Mouse (Mus musculus) MEL (cell line): ENCODE results near the gene Tmtc3. TPM values are rescaled to one million over a fixed set of nuclear protein-coding genes. Genes with fewer than 3 reads are reported as not detected.
A peak's percentile ranks its signal among the peaks of the same experiment; 100 is the strongest.

Experiments used
- DNase-seq: peaks from one replicate; pipeline ENCODE4 v3.0.0; 2011; ENCODE audit warnings: low read depth, low spot score
- H3K27ac ChIP-seq: 2 replicates; pipeline ENCODE4 v1.5.1; 2012; ENCODE audit warnings: low read depth, mild to moderate bottlenecking, control low read depth, low read length, moderate library complexity; ENCODE audit not compliant: control insufficient read depth
- H3K27me3 ChIP-seq, 2 experiments: fragments of 150-350 bp in 1 of 2; sonication (generic) in 1 of 2; 2 replicates each; pipeline ENCODE4 v1.6.1; 2012; ENCODE audit warnings: low read length in 2 of 2, mild to moderate bottlenecking in 2 of 2, improper control_type of control experiment in 1 of 2, moderate library complexity in 1 of 2; ENCODE audit not compliant: insufficient read depth in 2 of 2, control insufficient read depth in 1 of 2
- H3K36me3 ChIP-seq, 2 experiments: 2 replicates each; pipeline ENCODE4 v1.6.1; 2012 to 2014; ENCODE audit warnings: low read length in 2 of 2, improper control_type of control experiment in 1 of 2, inconsistent platforms in 1 of 2, mild to moderate bottlenecking in 1 of 2; ENCODE audit not compliant: insufficient read depth in 2 of 2, control insufficient read depth in 1 of 2
- H3K4me1 ChIP-seq, 2 experiments: fragments of 150-350 bp in 1 of 2; sonication (generic) in 1 of 2; 2 replicates each; pipeline ENCODE4 v1.6.1; 2012; ENCODE audit warnings: low read length in 2 of 2, improper control_type of control experiment in 1 of 2, mild to moderate bottlenecking in 1 of 2; ENCODE audit not compliant: insufficient read depth in 2 of 2, control insufficient read depth in 1 of 2
- H3K4me3 ChIP-seq, 2 experiments: fragments of 150-350 bp in 1 of 2; sonication (generic) in 1 of 2; 2 replicates each; pipeline ENCODE4 v1.5.1; 2012; ENCODE audit warnings: low read depth in 2 of 2, low read length in 2 of 2, mild to moderate bottlenecking in 2 of 2, moderate library complexity in 2 of 2, control low read depth in 1 of 2, improper control_type of control experiment in 1 of 2; ENCODE audit not compliant: control insufficient read depth in 1 of 2, insufficient read depth in 1 of 2
- H3K79me2 ChIP-seq: 2 replicates; pipeline ENCODE4 v1.6.1; 2012; ENCODE audit warnings: mild to moderate bottlenecking, low read length, moderate library complexity; ENCODE audit not compliant: control insufficient read depth, poor library complexity, insufficient read depth
- H3K9ac ChIP-seq: 2 replicates; pipeline ENCODE4 v1.6.1; 2012; ENCODE audit warnings: low read depth, mild to moderate bottlenecking, control low read depth, low read length, moderate library complexity; ENCODE audit not compliant: control insufficient read depth, poor library complexity, severe bottlenecking
- H3K9me3 ChIP-seq: fragments of 150-350 bp; sonication (generic); replicated peaks from 2 replicates; pipeline ENCODE4 v1.6.1; 2012; ENCODE audit warnings: mild to moderate bottlenecking, low read length, improper control_type of control experiment, moderate library complexity; ENCODE audit not compliant: insufficient read depth
- CHD1 ChIP-seq: IDR thresholded peaks from 2 replicates; pipeline ENCODE4 v1.6.1; 2012; ENCODE audit warnings: low read depth, mild to moderate bottlenecking, inconsistent platforms, low read length, improper control_type of control experiment
- CHD2 ChIP-seq: IDR thresholded peaks from 2 replicates; pipeline ENCODE4 v1.6.1; 2011; ENCODE audit warnings: low read length, improper control_type of control experiment
- CTCF ChIP-seq, 3 experiments: IDR thresholded peaks in 2 of 3; conservative IDR thresholded peaks in 1 of 3; 2 replicates each; pipeline ENCODE4 v1.5.1; 2011 to 2012; ENCODE audit warnings: low read length in 3 of 3, low read depth in 2 of 3, mild to moderate bottlenecking in 2 of 3, improper control_type of control experiment in 1 of 3, inconsistent platforms in 1 of 3, mixed read lengths in 1 of 3, moderate library complexity in 1 of 3; ENCODE audit not compliant: control insufficient read depth in 1 of 3, insufficient read depth in 1 of 3, poor library complexity in 1 of 3, severe bottlenecking in 1 of 3
- E2F4 ChIP-seq: IDR thresholded peaks from 2 replicates; pipeline ENCODE4 v1.6.1; 2011; ENCODE audit warnings: low read depth, low read length, improper control_type of control experiment, borderline replicate concordance
- ELF1 ChIP-seq: IDR thresholded peaks from 2 replicates; pipeline ENCODE4 v1.6.1; 2014; ENCODE audit warnings: low read depth, mild to moderate bottlenecking, inconsistent platforms, low read length, improper control_type of control experiment, moderate library complexity
- ETS1 ChIP-seq: IDR thresholded peaks from 2 replicates; pipeline ENCODE4 v1.6.1; 2012; ENCODE audit warnings: low read depth, mild to moderate bottlenecking, inconsistent platforms, low read length, improper control_type of control experiment, moderate library complexity
- GABPA ChIP-seq: IDR thresholded peaks from 2 replicates; pipeline ENCODE4 v1.6.1; 2012; ENCODE audit warnings: low read depth, mild to moderate bottlenecking, inconsistent platforms, low read length, improper control_type of control experiment, moderate library complexity
- GATA1 ChIP-seq: IDR thresholded peaks from 2 replicates; pipeline ENCODE4 v1.6.1; 2011; ENCODE audit warnings: low read depth, low read length, improper control_type of control experiment
- HCFC1 ChIP-seq: IDR thresholded peaks from 2 replicates; pipeline ENCODE4 v1.6.1; 2012; ENCODE audit warnings: low read depth, mild to moderate bottlenecking, inconsistent platforms, low read length, improper control_type of control experiment, moderate library complexity
- KAT2A ChIP-seq: conservative IDR thresholded peaks from 2 replicates; pipeline ENCODE4 v1.6.1; 2012; ENCODE audit warnings: low read depth, low read length, improper control_type of control experiment, inconsistent platforms
- MAFK ChIP-seq: IDR thresholded peaks from 2 replicates; pipeline ENCODE4 v1.6.1; 2011; ENCODE audit warnings: low read depth, mild to moderate bottlenecking, low read length, improper control_type of control experiment, borderline replicate concordance
- MAX ChIP-seq: IDR thresholded peaks from 2 replicates; pipeline ENCODE4 v1.6.1; 2011; ENCODE audit warnings: low read length, improper control_type of control experiment
- MAZ ChIP-seq: IDR thresholded peaks from 2 replicates; pipeline ENCODE4 v1.6.1; 2012; ENCODE audit warnings: low read depth, mild to moderate bottlenecking, inconsistent platforms, low read length, improper control_type of control experiment
- MEF2A ChIP-seq: IDR thresholded peaks from 2 replicates; pipeline ENCODE4 v1.6.1; 2014; ENCODE audit warnings: low read depth, mild to moderate bottlenecking, inconsistent platforms, low read length, improper control_type of control experiment; ENCODE audit not compliant: poor library complexity, insufficient replicate concordance, severe bottlenecking; ENCODE audit errors: extremely low read depth
- MXI1 ChIP-seq: IDR thresholded peaks from 2 replicates; pipeline ENCODE4 v1.6.1; 2011; ENCODE audit warnings: mild to moderate bottlenecking, low read depth, low read length, improper control_type of control experiment
- MYC ChIP-seq: IDR thresholded peaks from 2 replicates; pipeline ENCODE4 v1.6.1; 2011; ENCODE audit warnings: low read depth, mild to moderate bottlenecking, low read length, improper control_type of control experiment, moderate library complexity
- NELFE ChIP-seq: IDR thresholded peaks from 2 replicates; pipeline ENCODE4 v1.6.1; 2011; ENCODE audit warnings: low read depth, low read length, improper control_type of control experiment
- NRF1 ChIP-seq: IDR thresholded peaks from 2 replicates; pipeline ENCODE4 v1.6.1; 2014; ENCODE audit warnings: low read depth, mild to moderate bottlenecking, inconsistent platforms, low read length, improper control_type of control experiment, moderate library complexity; ENCODE audit not compliant: poor library complexity, insufficient read depth, severe bottlenecking
- POLR2A ChIP-seq, 2 experiments: IDR thresholded peaks; 2 replicates each; pipeline ENCODE4 v1.6.1; 2011 to 2012; ENCODE audit warnings: low read length in 2 of 2, mild to moderate bottlenecking in 2 of 2, control low read depth in 1 of 2, improper control_type of control experiment in 1 of 2, low read depth in 1 of 2, moderate library complexity in 1 of 2; ENCODE audit not compliant: control insufficient read depth in 1 of 2, insufficient read depth in 1 of 2, poor library complexity in 1 of 2
- POLR2AphosphoS2 ChIP-seq: IDR thresholded peaks from 2 replicates; pipeline ENCODE4 v1.6.1; 2011; ENCODE audit warnings: low read length, improper control_type of control experiment
- SIN3A ChIP-seq: IDR thresholded peaks from 2 replicates; pipeline ENCODE4 v1.6.1; 2012; ENCODE audit warnings: low read length, improper control_type of control experiment, inconsistent platforms
- TAL1 ChIP-seq: IDR thresholded peaks from 2 replicates; pipeline ENCODE4 v1.6.1; 2012; ENCODE audit warnings: mild to moderate bottlenecking, inconsistent platforms, low read length, moderate library complexity, mixed read lengths
- TBP ChIP-seq: IDR thresholded peaks from 2 replicates; pipeline ENCODE4 v1.8.0; 2011; ENCODE audit warnings: low read depth, low read length, improper control_type of control experiment
- UBTF ChIP-seq: IDR thresholded peaks from 2 replicates; pipeline ENCODE4 v1.6.1; 2012; ENCODE audit warnings: low read depth, mild to moderate bottlenecking, inconsistent platforms, low read length, improper control_type of control experiment, moderate library complexity, borderline replicate concordance; ENCODE audit not compliant: insufficient read depth
- USF1 ChIP-seq: IDR thresholded peaks from 2 replicates; pipeline ENCODE4 v1.6.1; 2014; ENCODE audit warnings: low read depth, mild to moderate bottlenecking, inconsistent platforms, low read length, improper control_type of control experiment, moderate library complexity
- ZC3H11A ChIP-seq: IDR thresholded peaks from 2 replicates; pipeline ENCODE4 v1.6.1; 2012; ENCODE audit warnings: low read depth, mild to moderate bottlenecking, inconsistent platforms, low read length, improper control_type of control experiment
- ZMIZ1 ChIP-seq: IDR thresholded peaks from 2 replicates; pipeline ENCODE4 v1.6.1; 2012; ENCODE audit warnings: low read depth, mild to moderate bottlenecking, inconsistent platforms, low read length, improper control_type of control experiment, moderate library complexity
- polyA plus RNA-seq, 2 experiments: library from polyadenylated mRNA; stranded (reverse) in 1 of 2; unstranded in 1 of 2; fragments of >175 nt in 1 of 2; fragments of >200 nt in 1 of 2; gene quantifications; 2 replicates each; pipeline versions ENCODE4 v1.2.1 to v1.2.4; 2012; ENCODE audit warnings: low replicate concordance in 2 of 2, low read depth in 1 of 2; ENCODE audit not compliant: insufficient read length in 2 of 2, insufficient read depth in 1 of 2, missing spikeins in 1 of 2
- total RNA-seq: library from RNA; depleted of rRNA; stranded (reverse); fragments of 300-350 nt; gene quantifications from 2 replicates; pipeline ENCODE4 v1.2.3, GENCODE M21; 2012; rRNA removed

Gene Tmtc3
- 6.7 and 8.9 TPM in 2 replicates for total RNA-seq
- 1 to 10 TPM in 1 of 2 experiments, not detected in 1; 7.5 TPM for polyA plus RNA-seq

DNA sequence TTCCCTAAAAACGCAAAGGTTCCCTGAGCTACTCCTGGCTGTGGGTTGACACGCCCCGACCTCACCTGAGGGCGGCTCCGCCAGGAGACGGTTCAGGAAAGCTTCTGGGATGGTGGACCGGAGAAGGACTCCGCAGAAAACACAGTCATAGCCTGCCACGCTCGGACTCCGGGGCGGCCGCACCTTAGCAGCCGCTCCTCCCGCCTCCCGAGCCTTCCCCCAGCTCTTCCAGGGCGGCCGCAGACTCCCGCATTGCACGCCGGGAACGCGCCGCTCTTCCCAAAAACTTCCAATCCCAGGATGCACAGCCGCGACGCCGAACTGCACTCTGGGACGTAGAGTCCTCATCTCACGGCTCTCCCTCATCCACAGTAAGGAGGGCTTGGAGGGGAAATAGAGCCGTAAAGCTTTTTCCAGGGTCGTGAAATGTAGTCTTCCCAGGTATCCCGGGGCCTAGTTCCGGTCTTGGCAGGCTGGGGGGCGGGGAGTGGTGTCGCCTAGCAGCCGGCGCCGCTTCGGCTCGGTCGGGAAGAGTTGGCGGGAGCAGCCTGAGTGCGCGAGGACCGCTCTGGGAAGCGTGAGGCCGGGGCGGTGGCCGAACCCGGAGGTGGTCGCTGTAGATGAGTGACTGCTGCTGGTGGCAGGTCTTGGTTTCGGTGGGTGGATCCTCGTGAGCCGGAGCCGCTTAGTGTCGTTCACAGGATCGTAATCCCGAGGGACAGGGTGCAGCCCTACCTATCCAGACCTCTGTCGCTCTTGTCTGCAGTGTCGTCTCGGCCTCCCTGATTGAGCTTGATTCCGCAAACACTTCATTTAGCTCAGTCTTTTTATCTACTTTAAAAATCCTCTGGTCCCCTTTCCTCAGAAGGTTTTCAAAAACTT is at the start of gene Tmtc3, which contains the start of gene Cep290:
Tmtc3 (minus strand) TSS at position 254 of the 882 bp plus-strand sequence.
Cep290 (plus strand) TSS at position 462 of the 882 bp plus-strand sequence.
- peaks cover 0 to 2% of the 10 kb centered on the region in 2 experiments; a peak in 2 of 4 replicates for H3K36me3 ChIP-seq
- no peaks in the 10 kb centered on the region for H3K9me3 ChIP-seq
- H3K9ac ChIP-seq, result peak within 1 kb of the TSS; percentile 86
- peak within 1 kb of the TSS; percentile 43; the same call in 1 of the 2 replicates for H3K27ac ChIP-seq
- no peak for TF ChIP-seq MEF2A
- 0 out of 2 replicates have a peak, but pooled peaks have one; percentile 4 for TF ChIP-seq USF1
- peak; percentile 98 for TF ChIP-seq SIN3A
- TF ChIP-seq MXI1, result peak; percentile 80
- TF ChIP-seq MAZ, result peak; percentile 88; the same call in 1 of the 2 replicates
- TF ChIP-seq CHD1, result no peak; the same call in 1 of the 2 replicates
- TF ChIP-seq KAT2A, result peak; percentile 99
- TF ChIP-seq ZMIZ1, result no peak
- TF ChIP-seq GATA1, result no peak
- TF ChIP-seq TAL1, result no peak
- TF ChIP-seq HCFC1, result peak; percentile 99
- peak; percentile 52; the same call in 1 of the 2 replicates for TF ChIP-seq TBP
- peak; percentile 85 to 88 for TF ChIP-seq POLR2A (IDR thresholded peaks at IDR 0.05; ENCODE audit: control insufficient read depth in 1 of 2, insufficient read depth in 1 of 2, low read depth in 1 of 2, low read length in 2 of 2, poor library complexity in 1 of 2)
- TF ChIP-seq ETS1, result peak; percentile 30; the same call in 1 of the 2 replicates
- TF ChIP-seq ELF1, result peak; percentile 91
- TF ChIP-seq CHD2, result peak; percentile 43
- peak; percentile 59; the same call in 1 of the 2 replicates for TF ChIP-seq MYC
- no peak for TF ChIP-seq E2F4
- TF ChIP-seq NELFE, result peak; percentile 81
- no peak for TF ChIP-seq CTCF (IDR thresholded peaks at IDR 0.05 in 2 of 3, conservative IDR thresholded peaks at IDR 0.05 in 1 of 3; ENCODE audit: control insufficient read depth in 1 of 3, insufficient read depth in 1 of 3, low read depth in 2 of 3, low read length in 3 of 3, poor library complexity in 1 of 3, severe bottlenecking in 1 of 3)
- TF ChIP-seq NRF1, result peak; percentile 42; the same call in 1 of the 2 replicates
- TF ChIP-seq MAFK, result no peak
- TF ChIP-seq MAX, result peak; percentile 85
- peak; percentile 64; the same call in 1 of the 2 replicates for TF ChIP-seq POLR2AphosphoS2
- TF ChIP-seq UBTF, result no peak
- no peak for TF ChIP-seq ZC3H11A
- no peak; the same call in 1 of the 2 replicates for TF ChIP-seq GABPA
- H3K4me1 ChIP-seq, result peaks cover 3 to 9% of the 10 kb centered on the region in 2 experiments; a peak in 3 of 4 replicates
- DNase-seq, result peak; percentile 96
- H3K4me3 ChIP-seq, result peak within 1 kb of the TSS; percentile 69 to 89
- H3K27me3 ChIP-seq, result no peaks in the 10 kb centered on the region
- peaks cover 8% of the 10 kb centered on the region for H3K79me2 ChIP-seq
